Mouse (Mus musculus) ES-E14 (cell line): Measurements from ENCODE around the gene Olfr263. TPM values are rescaled to one million over a fixed set of nuclear protein-coding genes. Genes with fewer than 3 reads are reported as not detected.

Experiments used
- DNase-seq: peaks from one replicate; pipeline ENCODE4 v3.0.0-alpha.2; 2013; ENCODE audit warnings: low read depth, low spot score
- H3K27ac ChIP-seq: 2 replicates; pipeline ENCODE4 v1.5.1; 2012; ENCODE audit warnings: low read depth, mild to moderate bottlenecking, low read length, moderate library complexity, mixed read lengths; ENCODE audit not compliant: poor library complexity, insufficient read depth, severe bottlenecking
- H3K36me3 ChIP-seq: 2 replicates; pipeline ENCODE4 v1.6.1; 2012; ENCODE audit warnings: mild to moderate bottlenecking, low read length, moderate library complexity, mixed read lengths; ENCODE audit not compliant: control insufficient read depth, poor library complexity, insufficient read depth, severe bottlenecking
- H3K4me1 ChIP-seq, 2 experiments: fragments of 150-350 bp in 1 of 2; sonication (generic) in 1 of 2; 2 replicates each; pipeline ENCODE4 v1.6.1; 2012; ENCODE audit warnings: low read length in 2 of 2, mild to moderate bottlenecking in 1 of 2, mixed read lengths in 1 of 2; ENCODE audit not compliant: control insufficient read depth in 2 of 2, insufficient read depth in 2 of 2, poor library complexity in 1 of 2
- H3K4me3 ChIP-seq, 2 experiments: fragments of 150-350 bp in 1 of 2; sonication (generic) in 1 of 2; 2 replicates each; pipeline ENCODE4 v1.5.1; 2012; ENCODE audit warnings: low read length in 2 of 2, low read depth in 1 of 2, mild to moderate bottlenecking in 1 of 2, mixed read lengths in 1 of 2; ENCODE audit not compliant: insufficient read depth in 1 of 2, poor library complexity in 1 of 2, severe bottlenecking in 1 of 2
- H3K9ac ChIP-seq: 2 replicates; pipeline ENCODE4 v1.6.1; 2012; ENCODE audit warnings: low read depth, mild to moderate bottlenecking, low read length, mixed read lengths; ENCODE audit not compliant: poor library complexity, insufficient read depth, severe bottlenecking
- H3K9me3 ChIP-seq: fragments of 150-350 bp; sonication (generic); 2 replicates; pipeline ENCODE4 v1.6.1; 2012; ENCODE audit warnings: low read depth, mild to moderate bottlenecking, low read length; ENCODE audit not compliant: control insufficient read depth, insufficient read depth
- CHD2 ChIP-seq: IDR thresholded peaks from 2 replicates; pipeline ENCODE4 v1.6.1; 2014; ENCODE audit warnings: mild to moderate bottlenecking, low read depth, low read length, inconsistent platforms
- HCFC1 ChIP-seq: IDR thresholded peaks from 2 replicates; pipeline ENCODE4 v1.6.1; 2012; ENCODE audit warnings: low read length, inconsistent platforms, borderline replicate concordance; ENCODE audit not compliant: insufficient read depth
- MAFK ChIP-seq: IDR thresholded peaks from 2 replicates; pipeline ENCODE4 v1.6.1; 2014; ENCODE audit warnings: mild to moderate bottlenecking, low read depth, low read length, inconsistent platforms; ENCODE audit not compliant: insufficient read depth
- ZC3H11A ChIP-seq: IDR thresholded peaks from 2 replicates; pipeline ENCODE4 v1.6.1; 2012; ENCODE audit warnings: low read depth, mild to moderate bottlenecking, inconsistent platforms, low read length, borderline replicate concordance
- ZNF384 ChIP-seq: IDR thresholded peaks from 2 replicates; pipeline ENCODE4 v1.6.1; 2012; ENCODE audit warnings: low read depth, low read length, inconsistent platforms
- in situ Hi-C, 2 experiments: fragments of 600-800 bp; cut with MboI; formaldehyde crosslinking; loops; one replicate each; pipeline ENCODE4 v1.15.1; 2025; ENCODE audit warnings: low sequenced_read_pairs in 2 of 2, inconsistent platforms in 1 of 2; ENCODE audit not compliant: unreplicated experiment in 2 of 2
- total RNA-seq: library from RNA; depleted of rRNA; stranded (reverse); fragments of 300-350 nt; gene quantifications from 2 replicates; pipeline ENCODE4 v1.2.3, GENCODE M21; 2012

Gene Olfr263
- total RNA-seq, 1 experiment, result not detected

DNA sequence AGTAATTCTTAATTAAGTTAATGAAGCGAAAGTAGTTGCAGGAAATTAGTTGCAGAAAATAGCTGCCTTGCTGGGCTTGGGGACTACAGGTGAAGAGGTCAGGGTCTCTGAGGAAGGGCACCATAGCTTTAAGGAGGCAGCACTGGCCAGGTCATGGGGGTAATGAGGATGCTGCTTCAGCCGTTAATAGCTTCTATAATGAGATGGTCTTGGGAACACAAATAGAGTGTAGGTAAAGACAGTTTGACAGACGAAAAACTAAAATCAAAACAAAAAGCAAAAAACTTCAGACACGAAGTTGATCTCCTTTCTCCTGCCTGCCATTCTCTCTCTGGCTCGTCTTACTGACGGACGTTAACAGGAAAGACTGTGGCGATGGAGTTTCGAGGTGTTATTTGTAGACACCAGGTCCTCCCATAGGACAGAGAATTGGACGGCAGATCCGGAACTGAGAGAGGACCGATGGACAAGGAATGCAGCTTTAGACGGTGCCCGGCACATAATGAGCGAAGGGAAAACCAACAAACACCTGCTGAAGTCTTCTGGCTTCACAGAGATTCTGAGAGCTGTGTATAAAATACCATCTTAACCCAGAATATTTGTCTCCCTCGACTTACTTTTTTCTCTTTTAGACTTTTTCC is 39.1 kb downstream of the Olfr263 start:
- Histone ChIP-seq H3K36me3 (no peaks in the 10 kb centered on the region), H3K9me3 (no peaks in the 10 kb centered on the region), H3K9ac (peak overlapping the region; percentile 16), H3K4me1 (peaks cover 0 to 6% of the 10 kb centered on the region in 2 experiments; a peak in 1 of 4 replicates), H3K4me3 (peak overlapping the region; percentile 68), H3K27ac (no peak overlapping the region)
- TF ChIP-seq ZNF384, result no peak
- TF ChIP-seq HCFC1, result no peak
- TF ChIP-seq CHD2, result no peak
- TF ChIP-seq ZC3H11A, result no peak
- no peak for DNase-seq
- in situ Hi-C loops, result loop anchor here in 1 of 2 experiments (10.0 to 25.0 kb wide), 3 partner anchors 66 to 756 kb away; partner anchors contain the start of genes Hist1h2ai, Hist1h2bl, Hist1h2bm and Hist1h3h

DNA sequence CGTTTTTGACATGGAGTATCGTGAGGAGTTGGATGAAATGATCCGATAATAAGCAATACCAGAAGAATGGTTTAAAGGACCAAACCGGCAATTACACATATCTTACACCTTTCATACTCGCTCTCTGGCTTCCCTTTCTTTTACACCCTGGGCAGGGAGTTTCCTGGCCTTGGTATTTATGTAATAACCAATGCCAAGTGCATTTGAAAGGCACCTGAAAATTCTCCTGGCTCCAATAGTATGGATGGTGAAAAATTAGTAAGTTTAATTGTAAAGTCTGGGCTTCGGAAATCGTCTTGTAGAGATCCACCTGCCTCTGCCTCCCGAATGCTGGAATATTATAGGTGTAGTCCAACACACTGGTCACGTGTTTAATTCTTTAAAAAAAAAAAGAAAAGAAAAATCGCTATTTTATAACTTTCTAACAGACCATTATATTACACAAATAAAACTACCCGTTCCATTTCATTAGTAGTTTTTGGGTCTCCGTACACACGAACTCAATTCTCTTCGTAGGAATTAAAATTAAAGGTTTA is 39.8 kb downstream of the Olfr263 start:
- Histone ChIP-seq H3K4me1 (peaks cover 0 to 6% of the 10 kb centered on the region in 2 experiments; a peak in 1 of 4 replicates), H3K9me3 (no peaks in the 10 kb centered on the region), H3K4me3 (peak overlapping the region; percentile 68), H3K9ac (no peak overlapping the region), H3K27ac (no peak overlapping the region), H3K36me3 (no peaks in the 10 kb centered on the region)
- no peak for TF ChIP-seq HCFC1
- TF ChIP-seq ZNF384, result no peak; the same call in 1 of the 2 replicates
- TF ChIP-seq MAFK, result no peak
- no peak for TF ChIP-seq CHD2
- TF ChIP-seq ZC3H11A, result no peak
- in situ Hi-C loops, result loop anchor here in 1 of 2 experiments (10.0 to 25.0 kb wide), 3 partner anchors 66 to 756 kb away; partner anchors contain the start of genes Hist1h2ai, Hist1h2bl, Hist1h2bm and Hist1h3h
- no peak for DNase-seq

- in situ Hi-C loops, result loop anchor here in 1 of 2 experiments (10.0 to 25.0 kb wide), 3 partner anchors 65 to 755 kb away; partner anchors contain the start of genes Hist1h2ai, Hist1h2bl, Hist1h2bm and Hist1h3h
- peaks cover 0 to 8% of the 10 kb centered on the region in 2 experiments; a peak in 1 of 4 replicates for H3K4me1 ChIP-seq
- no peaks in the 10 kb centered on the region for H3K9me3 ChIP-seq
- peak overlapping the region; percentile 68 to 74 for H3K4me3 ChIP-seq
- no peak overlapping the region for H3K27ac ChIP-seq
- no peak for TF ChIP-seq HCFC1
- TF ChIP-seq MAFK, result peak; percentile 87
- TF ChIP-seq ZNF384, result peak; percentile 96
- no peaks in the 10 kb centered on the region for H3K36me3 ChIP-seq
- DNase-seq, result no peak
- H3K9ac ChIP-seq, result peak overlapping the region; percentile 57; the same call in 1 of the 2 replicates
Observed at GRCm38 (mm10) chr13:21169657-21170430, 40.4 kb downstream of the Olfr263 start.

DNA sequence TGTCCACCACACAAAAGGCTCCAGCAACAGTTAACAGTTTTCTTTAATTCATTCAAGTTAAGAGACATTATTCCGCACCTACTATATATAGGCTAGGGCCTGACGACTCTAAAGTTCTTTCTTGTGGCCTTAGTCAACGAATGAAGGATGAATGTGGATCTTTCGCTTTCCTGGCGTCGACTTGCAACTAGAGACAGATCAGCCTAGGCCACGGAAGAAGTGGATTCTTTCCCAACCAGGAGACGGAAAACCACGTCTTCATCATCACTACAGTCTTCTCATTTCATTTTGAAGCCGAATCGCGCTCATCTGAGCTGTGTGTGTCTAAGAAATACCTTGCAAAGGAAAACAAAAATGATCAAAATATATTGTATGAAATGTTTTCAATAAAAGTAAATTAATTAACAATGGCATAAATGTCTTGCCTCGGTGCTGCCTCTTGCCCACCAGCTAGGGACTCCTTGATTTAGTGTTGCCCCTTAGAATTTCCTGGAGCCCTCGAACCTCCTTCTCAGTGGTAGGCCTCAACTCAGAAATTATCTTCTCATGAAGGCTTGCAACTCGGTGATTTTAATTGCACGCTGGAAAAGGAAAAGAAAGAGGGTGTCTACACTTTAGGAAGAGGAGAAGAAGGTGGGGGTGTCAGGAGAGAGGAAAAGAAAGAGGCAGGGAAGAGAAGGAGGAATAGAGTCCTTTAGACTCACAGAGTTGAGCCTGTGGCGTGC is 41.2 kb downstream of the Olfr263 start:
- no peak for DNase-seq
- peak overlapping the region; percentile 42; the same call in 1 of the 2 replicates for H3K9ac ChIP-seq

More for the DNA sequence above, 41.2 kb downstream of the Olfr263 start:
- TF ChIP-seq ZC3H11A, result no peak
- TF ChIP-seq ZNF384, result no peak
- TF ChIP-seq MAFK, result no peak
- TF ChIP-seq CHD2, result no peak
- no peak for TF ChIP-seq HCFC1
- Histone ChIP-seq H3K36me3 (no peaks in the 10 kb centered on the region), H3K4me1 (peaks cover 0 to 8% of the 10 kb centered on the region in 2 experiments; a peak in 1 of 4 replicates), H3K4me3 (peak overlapping the region; percentile 14 to 52; a peak in 2 of 4 replicates), H3K27ac (no peak overlapping the region), H3K9me3 (no peaks in the 10 kb centered on the region)
- in situ Hi-C loops, result loop anchor here in 1 of 2 experiments (25.0 kb wide), 1 partner anchor 542 kb away; the partner anchor contains the start of genes Hist1h2ai, Hist1h2bl, Hist1h2bm and Hist1h3h
